Mouse (Mus musculus) adrenal gland, postnatal 10 days (tissue): Measurements from ENCODE around the gene Slc44a3. TPM values are rescaled to one million over a fixed set of nuclear protein-coding genes. Genes with fewer than 3 reads are reported as not detected.
A peak's percentile ranks its signal among the peaks of the same experiment; 100 is the strongest.

Source experiments
- DNase-seq: peaks from one replicate; pipeline ENCODE4 v3.0.0; 2021; ENCODE audit warnings: mixed read lengths
- total RNA-seq, 2 experiments: library from RNA; stranded (reverse); gene quantifications; 2 replicates each; pipeline ENCODE4 v1.2.3; 2021

Slc44a3 gene
- total RNA-seq, 2 experiments from 2014 or later, result 19.8 to 22.8 TPM

DNA sequence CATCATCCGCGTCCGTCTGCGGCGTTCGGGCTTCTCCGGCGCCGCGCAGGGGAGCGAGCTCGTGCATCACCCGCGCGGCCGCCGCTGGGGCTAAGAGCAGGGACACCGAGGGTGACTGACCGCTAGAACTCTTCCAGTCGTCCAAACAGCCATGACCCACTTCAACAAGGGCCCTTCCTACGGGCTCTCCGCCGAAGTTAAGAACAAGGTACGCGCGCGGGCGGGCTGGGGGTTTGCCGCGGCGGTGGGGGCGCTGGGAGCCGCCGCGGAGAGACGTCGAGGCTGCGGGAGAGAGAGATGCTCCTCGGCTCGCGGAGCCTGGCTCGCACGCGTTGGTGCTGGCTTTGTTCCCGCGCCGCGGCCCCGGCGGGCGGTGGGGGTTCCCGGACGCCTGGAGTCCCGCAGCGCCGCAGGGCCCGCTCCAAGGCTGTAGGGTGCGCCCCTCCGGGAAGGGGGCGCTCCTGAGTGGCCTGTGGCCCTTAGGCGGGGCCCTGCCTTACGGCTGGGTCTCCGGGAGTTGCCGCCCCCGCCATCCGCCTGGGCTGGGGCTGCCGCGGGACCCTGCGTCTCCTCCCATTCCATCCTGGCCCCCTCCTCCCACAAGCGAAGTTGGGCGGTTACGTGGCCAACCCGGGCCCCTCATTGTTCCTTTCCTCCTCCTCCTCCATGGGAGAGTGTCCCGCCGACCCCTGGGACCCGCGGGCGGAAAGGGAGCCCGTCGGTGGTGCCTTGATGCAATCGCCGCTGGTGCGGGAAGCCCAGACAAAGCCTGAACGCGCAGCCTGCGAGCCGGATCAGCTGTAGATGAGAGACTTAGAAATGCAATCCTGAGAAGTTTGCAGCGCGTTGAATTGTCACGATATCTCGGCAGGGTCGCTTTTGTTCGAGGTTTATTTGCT lies 105.3 kb downstream of the Slc44a3 start:
- peak; percentile 87 for DNase-seq

DNA sequence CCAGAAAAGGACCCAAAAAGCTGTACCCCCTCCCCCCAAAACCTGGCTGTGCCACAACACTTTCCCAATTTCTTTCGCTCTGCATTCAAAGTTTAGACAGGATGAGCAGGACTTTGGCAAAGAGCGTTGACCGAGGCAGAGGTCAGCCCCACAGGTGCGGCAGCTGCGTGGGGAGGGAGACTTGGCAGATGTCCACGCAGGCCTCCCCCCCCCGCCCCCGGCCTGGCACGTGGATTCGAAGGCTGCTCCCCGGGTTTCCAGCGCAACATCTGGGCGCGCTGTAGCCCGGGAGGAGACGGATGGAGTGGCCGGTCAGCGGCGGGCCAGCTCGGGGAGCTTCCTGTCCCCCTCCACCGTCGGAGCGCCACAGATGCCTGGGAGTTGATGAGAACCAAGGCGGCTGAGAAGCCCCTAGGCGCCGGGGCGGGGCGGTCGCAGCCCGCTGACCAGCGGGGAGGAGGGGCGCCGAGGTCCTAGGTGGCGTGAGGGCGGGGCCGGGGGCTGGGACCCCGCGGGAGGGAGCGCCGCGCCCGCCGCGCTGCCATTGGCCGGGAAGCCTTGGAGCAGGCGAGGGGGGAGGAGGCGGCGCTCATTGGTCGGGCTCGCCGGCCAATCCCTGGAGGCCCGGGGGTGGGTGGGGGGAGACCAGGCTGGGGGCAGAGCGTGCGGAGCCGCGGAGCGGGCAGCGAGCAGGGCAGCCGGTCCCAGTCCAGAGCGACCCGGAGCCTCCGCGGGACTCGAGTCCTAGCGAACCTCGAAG lies 106.2 kb downstream of the Slc44a3 start, which contains the start of gene Cnn3:
TSS of gene Cnn3 (plus strand) at position 637 of the 760 bp plus-strand sequence.
- DNase-seq, result peak; percentile 96

DNA sequence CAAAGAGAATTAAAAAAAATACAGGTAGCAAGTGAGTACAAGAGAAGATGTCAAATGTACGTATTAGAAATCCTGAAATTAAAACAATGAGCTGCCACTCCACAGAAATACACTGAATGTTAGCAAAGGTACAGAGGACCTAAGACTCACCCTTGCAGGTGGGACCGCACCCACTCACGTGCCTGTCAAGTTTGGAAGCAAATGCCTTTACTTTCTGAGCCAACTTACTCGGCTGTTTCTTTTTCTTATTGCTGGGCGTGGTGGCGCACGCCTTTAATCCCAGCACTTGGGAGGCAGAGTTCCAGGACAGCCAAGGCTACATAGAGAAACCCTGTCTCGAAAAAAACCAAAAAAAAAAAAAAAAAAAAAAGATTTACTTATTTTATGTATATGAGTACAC lies 109.8 kb downstream of the Slc44a3 start:
- no peak for DNase-seq

DNA sequence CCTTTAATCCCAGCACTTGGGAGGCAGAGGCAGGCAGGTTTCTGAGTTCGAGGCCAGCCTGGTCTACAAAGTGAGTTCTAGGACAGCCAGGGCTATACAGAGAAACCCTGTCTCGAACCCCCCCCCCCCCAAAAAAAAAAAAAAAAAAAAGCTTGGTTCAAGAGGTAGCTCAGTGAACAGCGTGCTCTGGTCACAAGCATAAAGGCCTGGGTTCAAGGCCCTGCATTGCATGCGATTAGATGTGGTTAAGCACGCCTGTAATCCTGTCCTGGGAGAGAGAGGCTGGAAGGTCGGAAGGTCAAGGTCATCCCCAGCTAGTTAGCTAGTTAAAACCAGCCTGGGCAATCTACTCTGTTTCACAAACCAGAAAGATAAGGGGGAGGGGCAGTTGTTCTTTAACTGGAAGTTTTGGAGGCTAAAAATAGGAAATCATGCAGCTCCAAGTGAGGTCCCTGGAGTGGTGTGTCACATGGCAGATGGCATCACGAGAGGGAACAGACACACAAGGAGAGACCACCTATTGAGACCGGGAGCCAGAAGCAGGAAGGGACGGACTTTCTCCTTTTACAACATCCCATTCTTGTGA lies 113.3 kb downstream of the Slc44a3 start:
- no peak for DNase-seq

DNA sequence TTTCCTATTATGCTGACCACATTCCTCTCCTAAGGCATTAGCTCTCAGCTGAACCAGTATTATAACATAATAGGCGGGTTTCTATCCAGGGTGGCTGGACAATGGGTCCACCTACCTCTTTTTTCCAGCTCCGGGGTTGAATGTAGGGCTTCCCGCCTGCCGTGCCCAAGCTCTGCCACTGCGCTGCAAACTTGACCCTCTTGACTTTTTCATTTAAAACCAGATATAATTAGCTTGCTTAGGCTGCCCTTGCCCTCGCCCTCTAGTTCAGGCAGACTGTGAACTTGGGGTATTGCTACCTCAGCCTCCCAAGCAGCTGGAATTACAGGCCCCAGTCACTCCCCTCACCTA lies 114.0 kb downstream of the Slc44a3 start:
- no peak for DNase-seq

DNA sequence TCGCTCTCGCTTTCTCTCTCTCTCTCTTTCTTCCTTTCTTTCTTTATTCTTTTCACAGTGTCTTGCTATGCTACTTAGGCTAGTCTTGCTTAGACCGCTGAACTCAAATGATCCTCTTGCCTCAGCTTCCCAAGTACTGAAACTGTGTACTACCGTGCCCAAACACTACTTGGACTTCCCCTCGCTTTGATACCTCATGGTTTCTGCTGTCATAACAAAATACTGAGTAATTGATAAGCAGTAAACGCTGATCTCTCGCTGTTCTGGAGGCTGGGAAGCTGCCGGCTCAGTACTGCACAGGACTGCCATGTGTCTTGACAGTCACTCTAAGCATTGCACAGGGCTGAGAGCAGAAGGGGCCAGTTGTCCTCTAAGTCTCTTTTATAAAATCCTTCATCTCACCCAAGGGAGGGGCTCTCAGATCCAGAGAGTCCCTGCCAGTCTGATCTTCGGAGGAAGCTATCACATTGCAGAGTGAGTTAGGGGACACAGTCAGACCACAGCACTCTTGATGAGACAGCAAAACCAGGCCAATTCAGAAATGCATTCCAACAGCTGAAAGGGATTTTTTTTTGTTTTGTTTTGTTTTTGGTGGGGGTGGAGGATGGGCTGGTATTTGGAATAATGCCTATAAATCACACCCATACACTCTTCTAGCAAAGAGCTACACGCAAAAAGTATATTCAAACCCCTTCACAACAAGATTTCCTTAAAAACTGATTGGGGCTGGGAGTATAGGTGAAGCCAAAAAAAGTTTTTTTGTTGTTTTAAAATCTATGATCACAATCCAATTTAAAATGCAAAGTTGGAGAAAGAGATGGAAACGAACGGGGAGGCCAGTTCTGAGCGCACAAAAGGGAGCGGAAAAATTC lies 114.6 kb downstream of the Slc44a3 start:
- DNase-seq, result no peak

DNA sequence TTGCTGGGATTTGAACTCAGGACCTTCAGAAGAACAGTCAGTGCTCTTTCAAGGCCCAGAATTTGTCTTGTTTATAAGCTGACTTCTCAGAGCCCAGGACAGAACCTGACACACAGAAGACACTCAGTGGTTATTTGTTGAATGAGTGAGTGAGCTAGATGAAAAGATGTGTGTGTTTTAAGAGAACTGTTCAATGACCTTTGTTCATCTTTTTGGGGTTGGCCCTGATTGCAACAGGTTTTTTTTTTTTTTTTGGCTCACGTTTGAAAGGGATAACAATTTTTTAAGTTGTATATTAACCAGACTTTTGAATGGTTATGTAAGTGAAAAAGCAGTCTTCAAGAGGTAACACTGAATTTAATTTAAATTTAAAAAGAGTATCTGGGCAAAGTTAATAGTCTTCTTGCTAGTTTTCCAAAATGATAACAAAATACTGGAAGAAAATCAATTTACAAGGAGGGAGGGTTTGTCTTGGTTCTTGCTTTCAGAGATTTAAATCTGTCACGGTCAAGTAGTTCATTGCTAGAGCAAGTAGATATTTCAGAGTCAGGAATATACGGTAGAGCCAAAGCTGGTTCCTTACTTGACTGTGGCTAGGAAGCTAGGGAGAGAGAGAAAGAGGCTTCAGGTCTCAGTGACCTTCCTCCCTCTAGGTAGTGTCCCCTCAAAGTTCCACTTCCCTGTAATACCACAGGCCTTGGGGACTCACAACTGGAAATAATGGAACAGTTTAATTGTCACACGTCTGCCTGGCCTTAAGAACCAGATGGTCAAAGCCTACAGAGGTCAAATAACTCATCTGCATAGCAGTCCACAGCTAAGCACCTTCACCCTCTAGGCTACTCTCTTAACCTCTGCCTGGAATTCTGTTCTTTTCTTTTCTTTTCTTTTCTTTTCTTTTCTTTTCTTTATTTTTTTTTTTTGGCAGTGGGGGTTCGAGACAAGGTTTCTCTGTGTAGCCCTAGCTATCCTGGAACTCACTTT lies 115.7 kb downstream of the Slc44a3 start:
- DNase-seq, result no peak

DNA sequence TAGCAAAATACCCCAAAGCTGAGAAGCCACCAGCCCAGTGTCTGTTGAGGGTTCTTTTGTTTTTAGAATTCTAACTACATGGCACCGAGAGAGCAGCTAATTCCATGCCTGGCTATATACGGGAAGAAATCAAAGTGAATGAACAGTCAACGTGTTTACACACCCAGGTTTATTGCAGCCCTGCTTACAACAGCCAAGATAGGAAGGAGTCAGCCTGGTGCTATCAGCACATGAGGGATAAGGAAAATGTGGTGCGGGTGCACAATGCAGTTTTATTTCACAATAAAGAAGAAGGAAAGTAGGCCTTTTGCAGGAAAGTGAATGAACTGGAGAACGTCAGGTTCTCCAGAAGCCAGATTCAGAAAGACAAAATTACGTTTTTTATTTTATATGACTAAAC lies 120.8 kb downstream of the Slc44a3 start:
- no peak for DNase-seq

Other genes starting within 250 kb of the Slc44a3 start
- gene Tmem56, start 249.3 kb downstream of the Slc44a3 start, total RNA-seq, result 10 to 100 TPM; 22.7 to 37.6 TPM
- gene Alg14, start 240.6 kb downstream of the Slc44a3 start, total RNA-seq, result 10 to 100 TPM; 27.4 to 31.3 TPM
- 100 to 1,000 TPM; 148 to 215 TPM for gene Cnn3, start 105.9 kb downstream of the Slc44a3 start, total RNA-seq
- not detected for gene 4930432M17Rik, start 138.4 kb upstream of the Slc44a3 start, total RNA-seq
- 10 to 100 TPM; 20.6 to 23.0 TPM for gene F3, start 191.1 kb upstream of the Slc44a3 start, total RNA-seq